Mouse (Mus musculus): ENCODE results near the gene Zfp462. TPM values are rescaled to one million over a fixed set of nuclear protein-coding genes. Genes with fewer than 3 reads are reported as not detected.

The Zfp462 gene
- total RNA-seq, 2 experiments from 2014 or later = 0.12 to 0.25 TPM

DNA sequence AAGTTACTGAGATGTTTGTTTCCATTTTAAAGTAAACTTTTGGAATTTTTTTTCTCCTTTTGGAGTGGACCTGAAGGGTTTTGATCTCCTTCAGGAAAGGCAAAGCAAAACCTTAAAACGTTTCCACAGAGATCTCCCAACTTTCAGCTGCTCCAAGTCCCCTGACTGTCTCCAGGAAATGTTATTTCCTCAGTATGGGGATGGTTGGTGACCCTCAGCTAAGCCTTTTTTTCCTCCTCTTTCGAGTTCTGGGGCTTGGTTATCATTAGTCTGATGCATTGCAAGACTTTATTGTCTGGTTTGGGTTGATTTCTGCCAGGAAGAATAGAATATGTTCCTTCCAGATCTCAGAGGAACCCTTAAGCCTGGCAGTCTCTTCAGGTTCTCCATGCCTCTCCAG is 5.3 kb downstream of the Zfp462 start:
- no peak for ATAC-seq (replicated peaks; ENCODE audit: poor library complexity)

GRCm38 (mm10) chr4:54950866-54951265 is 6.0 kb downstream of the Zfp462 start:
- no peak for ATAC-seq (replicated peaks; ENCODE audit: poor library complexity)

GRCm38 (mm10) chr4:54953657-54954395 is 9.0 kb downstream of the Zfp462 start:
- no peak for ATAC-seq (replicated peaks; ENCODE audit: poor library complexity)

GRCm38 (mm10) chr4:54954455-54954854 is 9.6 kb downstream of the Zfp462 start:
- ATAC-seq (replicated peaks; ENCODE audit: poor library complexity) = no peak

GRCm38 (mm10) chr4:54960776-54961175 is 15.9 kb downstream of the Zfp462 start:
- ATAC-seq (replicated peaks; ENCODE audit: poor library complexity) = no peak

DNA sequence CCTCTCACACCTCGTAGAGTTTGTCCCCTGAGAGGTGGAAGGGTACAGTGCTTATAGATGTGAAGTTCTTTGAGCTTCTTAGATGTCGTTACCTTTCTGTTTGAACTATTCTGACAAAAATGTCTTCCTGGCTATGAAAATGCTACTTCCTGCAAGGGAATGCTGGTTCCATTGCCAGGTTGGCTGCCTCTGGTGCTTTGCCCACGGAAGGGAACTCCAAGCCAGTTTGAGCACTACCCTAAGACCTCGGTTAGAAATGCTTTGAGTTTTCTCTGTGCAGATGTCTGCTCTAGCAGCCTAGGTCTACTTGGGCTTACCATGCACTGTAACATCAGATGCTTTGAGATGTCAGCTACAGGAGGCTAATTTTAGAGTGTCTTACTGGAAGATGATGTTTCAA is 17.3 kb downstream of the Zfp462 start:
- ATAC-seq (replicated peaks; ENCODE audit: poor library complexity) = no peak

DNA sequence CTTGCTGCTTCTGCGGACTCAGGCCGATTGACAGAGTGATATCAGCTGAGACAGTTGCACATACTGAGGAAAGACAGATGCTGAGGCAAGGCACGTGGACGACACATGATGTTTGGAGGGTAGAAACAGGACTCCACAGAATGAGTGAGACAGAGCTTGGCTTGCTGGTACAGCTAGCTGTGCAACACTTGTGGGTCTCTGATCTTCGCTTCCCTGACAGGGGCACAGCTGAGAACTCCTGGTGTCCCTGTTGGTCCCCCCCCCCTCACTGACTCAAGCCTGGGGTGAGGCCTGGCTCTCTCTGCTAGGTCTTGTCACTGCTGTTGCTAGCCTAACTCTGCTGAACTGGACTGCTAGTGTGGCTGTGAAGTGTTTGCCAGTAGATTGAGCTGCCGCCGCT is 18.7 kb downstream of the Zfp462 start:
- no peak for ATAC-seq (replicated peaks; ENCODE audit: poor library complexity)

DNA sequence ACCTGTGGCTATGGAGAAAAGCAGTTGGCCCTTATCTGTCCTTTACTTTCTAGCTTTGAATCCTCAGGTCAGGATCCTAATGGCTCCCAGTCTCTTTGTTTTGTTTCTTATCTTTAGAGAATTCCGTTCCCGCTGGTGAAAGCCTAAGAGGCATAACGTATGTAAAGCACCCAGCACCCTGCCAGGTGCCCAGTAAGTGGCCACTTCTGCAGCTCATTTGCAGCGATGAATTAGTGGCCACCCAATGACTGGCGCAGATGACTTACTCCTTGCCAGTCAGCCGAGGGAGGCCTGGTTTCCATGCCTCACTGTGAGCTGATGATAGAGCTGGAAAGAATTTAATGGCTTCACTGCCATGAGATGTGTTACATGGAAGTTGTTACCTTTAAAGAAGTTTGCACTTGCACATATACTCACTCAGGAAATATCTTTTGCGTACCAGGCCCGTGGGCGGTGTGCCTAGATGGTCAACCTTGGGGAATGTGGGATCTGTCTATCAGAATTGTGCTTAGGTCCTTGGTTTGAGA is 20.4 kb downstream of the Zfp462 start:
- no peak for ATAC-seq (replicated peaks; ENCODE audit: poor library complexity)

GRCm38 (mm10) chr4:54966161-54966806 is 21.4 kb downstream of the Zfp462 start:
- peak; percentile 75 for ATAC-seq (replicated peaks; ENCODE audit: poor library complexity)

- no peak for ATAC-seq (replicated peaks; ENCODE audit: poor library complexity)
Observed at GRCm38 (mm10) chr4:54967166-54967565, 22.3 kb downstream of the Zfp462 start.

- ATAC-seq (replicated peaks; ENCODE audit: poor library complexity) = no peak
Observed at GRCm38 (mm10) chr4:54967721-54968120, 22.9 kb downstream of the Zfp462 start.

DNA sequence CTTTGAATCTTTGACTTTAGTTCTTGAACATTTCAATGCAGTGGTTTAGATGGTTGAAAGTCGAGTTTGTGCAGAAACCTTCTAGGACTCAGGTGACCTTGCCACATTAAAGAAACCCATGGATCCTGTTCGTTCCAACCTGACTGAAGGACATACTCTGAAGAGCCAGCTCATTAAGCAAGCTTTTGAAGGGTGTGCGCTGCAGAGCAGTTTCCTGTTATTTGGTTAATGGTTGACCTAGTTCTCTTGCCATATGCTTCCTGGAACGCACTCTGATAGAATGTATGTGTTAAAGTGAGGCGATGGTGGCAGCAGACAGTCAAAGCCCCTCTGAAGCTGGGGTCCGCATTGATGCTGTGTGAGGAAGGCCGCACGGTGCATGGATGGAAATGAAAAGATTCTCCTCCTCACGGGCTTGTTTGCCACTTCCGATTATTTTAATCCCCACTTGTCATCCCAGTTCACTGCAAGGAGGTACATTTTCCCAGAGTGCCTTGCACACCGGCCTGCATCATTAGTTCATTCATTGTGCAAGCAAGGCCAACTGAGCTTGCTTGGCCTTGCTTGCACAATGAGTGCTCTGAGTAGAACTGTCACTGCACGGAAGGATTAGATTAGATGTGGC is 24.9 kb downstream of the Zfp462 start:
- ATAC-seq (replicated peaks; ENCODE audit: poor library complexity) = no peak

- no peak for ATAC-seq (replicated peaks; ENCODE audit: poor library complexity)
Observed at GRCm38 (mm10) chr4:54971386-54971785, 26.5 kb downstream of the Zfp462 start.

DNA sequence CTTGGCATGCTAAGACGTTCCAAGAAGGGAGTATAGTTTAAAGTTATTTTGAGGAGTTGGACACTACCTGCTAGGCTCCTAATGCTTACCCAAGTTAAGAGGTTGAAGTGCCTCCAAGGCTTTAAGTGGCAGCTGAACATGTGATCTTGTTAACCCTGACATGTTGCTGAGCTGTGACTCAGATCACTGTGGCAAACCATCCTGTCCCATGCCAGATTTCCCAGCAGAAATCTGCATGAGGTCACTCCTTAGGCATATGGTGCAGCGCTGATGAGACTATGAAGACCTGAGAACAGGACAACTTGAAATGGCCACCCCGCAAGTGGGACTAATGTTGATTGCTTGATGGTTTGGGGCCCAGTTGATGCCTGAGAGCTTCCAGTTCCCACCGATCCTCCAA is 27.2 kb downstream of the Zfp462 start:
- no peak for ATAC-seq (replicated peaks; ENCODE audit: poor library complexity)

- ATAC-seq (replicated peaks; ENCODE audit: poor library complexity) = no peak
Observed at GRCm38 (mm10) chr4:54972827-54973560, 28.1 kb downstream of the Zfp462 start.

DNA sequence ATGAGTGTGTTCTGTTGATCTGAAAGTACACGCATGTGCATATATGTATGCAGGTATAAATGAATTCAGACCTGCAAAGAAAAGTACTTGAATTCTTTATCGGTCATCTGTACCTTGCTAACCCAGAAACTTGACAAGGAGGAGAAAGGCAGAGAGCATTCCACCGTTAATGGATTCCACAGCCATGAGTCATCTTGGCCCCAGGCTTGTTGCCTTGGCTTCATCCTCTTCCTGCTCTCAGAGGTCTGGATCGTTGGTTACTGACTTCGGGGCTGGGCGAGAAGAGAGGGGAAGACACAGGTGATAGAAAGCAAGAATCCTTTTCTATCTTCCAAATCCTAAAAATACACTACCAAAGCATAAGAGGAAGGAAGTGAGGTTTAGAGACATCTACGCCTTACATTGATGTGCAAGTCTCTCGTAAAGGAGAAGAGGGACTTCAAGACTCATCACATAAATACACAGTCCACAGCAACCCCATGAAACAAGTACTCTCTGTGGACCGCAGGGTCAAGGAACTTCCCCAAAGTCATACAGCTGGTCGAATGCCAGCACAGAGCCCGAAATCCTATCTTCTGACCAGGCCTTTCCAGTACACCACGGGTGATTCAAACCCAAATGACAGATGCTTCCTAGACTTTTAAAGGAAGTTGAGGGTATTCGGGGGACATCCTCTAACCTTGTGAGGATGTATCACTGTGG is 35.1 kb downstream of the Zfp462 start:
- ATAC-seq (replicated peaks; ENCODE audit: poor library complexity) = peak; percentile 52

GRCm38 (mm10) chr4:54984502-54984901 is 39.7 kb downstream of the Zfp462 start:
- ATAC-seq (replicated peaks; ENCODE audit: poor library complexity) = no peak

DNA sequence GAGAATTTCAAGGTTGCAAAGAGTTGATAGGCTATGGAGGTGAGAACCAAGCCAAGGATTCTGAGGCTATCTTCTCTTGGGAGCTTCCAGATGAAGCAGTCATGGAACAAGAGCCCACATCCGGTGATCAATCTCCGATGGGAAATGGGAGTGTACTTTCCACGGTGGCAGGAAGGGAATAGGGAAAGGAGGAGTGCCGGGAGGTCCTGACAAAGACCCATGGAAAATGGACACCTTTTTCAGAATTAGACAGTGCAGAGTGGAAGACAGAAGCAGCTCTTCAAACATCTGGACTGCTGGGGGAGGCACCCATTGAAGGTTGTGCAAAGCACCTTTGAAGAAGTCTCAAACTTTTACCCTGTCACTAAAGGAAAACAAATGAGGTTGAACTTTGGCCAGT is 41.8 kb downstream of the Zfp462 start:
- ATAC-seq (replicated peaks; ENCODE audit: poor library complexity) = no peak

DNA sequence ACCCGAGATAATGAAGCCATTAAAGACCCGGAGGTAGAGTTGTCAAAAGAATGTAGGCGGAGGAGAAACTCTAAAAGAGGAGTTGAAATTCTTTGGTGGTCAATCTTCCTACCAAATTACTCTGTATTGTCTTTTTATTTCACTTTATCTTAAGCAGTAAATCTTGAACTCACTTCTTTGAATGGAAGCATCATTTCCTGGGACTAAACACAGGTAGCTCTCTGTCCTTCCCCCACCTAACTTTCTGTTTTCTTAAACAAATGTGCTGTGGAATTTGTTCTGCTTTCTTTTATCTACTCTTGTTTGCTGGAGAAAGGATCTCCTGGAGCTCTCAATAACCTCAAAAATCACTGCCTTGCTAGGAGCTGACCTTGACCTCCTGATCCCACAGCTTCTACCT is 42.4 kb downstream of the Zfp462 start:
- no peak for ATAC-seq (replicated peaks; ENCODE audit: poor library complexity)

- ATAC-seq (replicated peaks; ENCODE audit: poor library complexity) = no peak
Observed at GRCm38 (mm10) chr4:54987926-54988325, 43.1 kb downstream of the Zfp462 start.

GRCm38 (mm10) chr4:54991973-54992372 is 47.1 kb downstream of the Zfp462 start:
- no peak for ATAC-seq (replicated peaks; ENCODE audit: poor library complexity)

Measured in megakaryocyte progenitor cell, adult 5-6 weeks (primary cell).